Mouse (Mus musculus): ENCODE data around the gene Creb3l1. TPM values are rescaled to one million over a fixed set of nuclear protein-coding genes. Genes with fewer than 3 reads are reported as not detected.
A peak's percentile ranks its signal among the peaks of the same experiment; 100 is the strongest.

Gene Creb3l1
- polyA plus RNA-seq, 1 experiment from 2014 or later: 3.6 TPM

DNA sequence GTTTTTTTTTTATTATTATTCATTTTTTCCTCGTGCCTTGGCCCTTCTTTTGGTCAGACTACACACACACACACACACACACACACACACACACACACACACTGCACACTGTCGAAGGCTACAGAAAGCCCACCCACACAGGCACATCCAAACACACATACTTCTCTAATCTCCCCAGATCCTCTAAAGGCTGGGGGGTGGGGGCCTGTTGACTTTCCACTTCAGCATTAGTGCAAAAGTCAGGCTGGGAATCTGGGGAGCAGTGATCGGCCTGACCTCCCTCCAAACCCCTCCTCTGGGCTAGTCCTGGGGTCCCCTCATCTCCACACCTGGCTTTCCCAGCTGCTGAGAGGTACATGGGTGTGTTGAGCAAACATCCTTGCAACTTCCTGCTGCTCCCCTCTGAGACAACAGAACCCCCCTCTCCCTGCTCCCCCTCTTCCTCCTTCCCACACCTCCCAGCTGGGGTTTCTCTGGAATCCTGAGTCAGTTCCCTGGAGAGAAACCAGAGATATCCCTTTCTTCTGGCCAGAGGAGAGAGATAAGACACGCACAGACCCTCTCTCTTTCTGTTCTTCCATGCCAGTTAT, 3.5 kb downstream of the Creb3l1 start:
- ChIA-PET POLR2A (interaction anchor here (0.5 to 0.8 kb wide), 3 partner anchors 34 to 495 kb away, joined by 3 to 6 read pairs (median 3); no protein-coding TSS in a partner anchor), CTCF (no interaction called here)
- H3K27me3 ChIP-seq: no peaks in the 10 kb centered on the region
- no peak for TF ChIP-seq CTCF (IDR thresholded peaks at IDR 0.05)
- DNase-seq (ENCODE audit: low read depth, low spot score) (no peak), ATAC-seq (no peak)
- in situ Hi-C loops (cut with MboI; ENCODE audit: low pct_unique_long_range_greater_than_20kb): no loop called here

DNA sequence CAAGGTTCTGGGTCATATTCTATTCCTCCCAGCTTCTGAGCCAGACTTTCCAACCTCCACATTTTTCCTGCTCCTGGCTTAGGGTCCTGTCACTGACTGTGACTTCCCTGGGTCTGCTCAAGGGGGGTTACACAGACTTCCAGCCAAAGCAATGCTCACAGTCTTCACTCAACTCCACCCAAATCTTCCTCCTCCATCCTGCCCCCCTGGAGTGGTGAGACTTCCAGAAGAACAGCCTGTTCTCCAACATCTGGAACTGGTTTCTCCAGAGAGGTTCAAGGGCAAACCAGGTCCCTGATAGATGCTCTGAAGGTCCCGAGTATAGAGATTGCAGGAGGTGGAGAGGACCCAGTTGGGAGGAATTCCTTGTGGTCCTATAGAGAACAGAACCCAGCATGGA, 6.9 kb downstream of the Creb3l1 start:
- no peak for DNase-seq (ENCODE audit: low read depth, low spot score)
- ChIA-PET POLR2A (no interaction called here), CTCF (no interaction called here)
- H3K27me3 ChIP-seq: no peaks in the 10 kb centered on the region
- TF ChIP-seq CTCF (IDR thresholded peaks at IDR 0.05): no peak
- no peak for ATAC-seq
- in situ Hi-C loops (cut with MboI; ENCODE audit: low pct_unique_long_range_greater_than_20kb): no loop called here

DNA sequence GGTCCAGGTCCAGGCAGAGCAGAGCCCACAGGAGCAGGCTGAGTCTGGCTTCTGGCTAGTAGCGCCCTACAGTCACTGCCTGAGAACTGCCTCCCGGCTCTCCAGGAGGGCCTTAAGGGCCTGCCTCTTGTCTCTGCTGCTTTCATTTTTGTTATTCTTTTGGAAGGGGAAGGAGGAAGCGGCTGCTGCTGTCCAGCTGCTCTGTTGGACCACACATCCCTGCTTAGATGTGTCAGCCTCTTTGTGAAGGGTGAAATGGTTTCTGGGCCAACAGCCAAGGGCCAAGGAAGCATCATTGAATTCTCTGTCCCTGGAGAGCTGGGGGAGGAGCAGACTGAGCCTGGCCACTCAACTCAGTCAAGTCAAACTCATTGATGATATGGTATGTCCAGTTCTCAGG, 7.3 kb downstream of the Creb3l1 start:
- no peak for DNase-seq (ENCODE audit: low read depth, low spot score)
- POLR2A ChIA-PET: no interaction called here
- no peak for TF ChIP-seq CTCF (IDR thresholded peaks at IDR 0.05)
- in situ Hi-C loops (cut with MboI; ENCODE audit: low pct_unique_long_range_greater_than_20kb): no loop called here
- CTCF ChIA-PET: no interaction called here
- peak; percentile 67 for ATAC-seq
- H3K27me3 ChIP-seq: no peaks in the 10 kb centered on the region

DNA sequence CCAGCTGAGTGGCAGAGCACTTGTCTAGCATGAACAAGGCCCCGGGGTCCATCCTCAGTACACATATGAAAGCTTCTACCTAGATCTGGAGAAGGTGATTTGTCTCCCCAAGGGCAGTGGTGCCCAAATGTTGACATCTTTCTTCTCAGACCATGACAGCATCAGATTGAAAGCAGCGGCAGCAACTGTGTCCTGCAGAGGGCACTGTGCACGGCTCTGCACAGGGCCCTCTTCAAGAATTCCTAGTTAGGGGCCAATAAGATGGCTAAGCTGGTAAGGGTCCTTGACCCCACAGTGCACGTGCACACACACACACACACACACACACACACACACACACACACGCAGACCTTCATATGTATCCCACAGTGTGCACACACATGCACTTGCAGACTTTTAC, 9.4 kb downstream of the Creb3l1 start:
- POLR2A ChIA-PET: interaction anchor here (0.8 kb wide), 1 partner anchor 375 kb away, joined by 3 read pairs; no protein-coding TSS in a partner anchor
- DNase-seq (ENCODE audit: low read depth, low spot score): no peak
- H3K27me3 ChIP-seq: no peaks in the 10 kb centered on the region
- no peak for ATAC-seq
- in situ Hi-C loops (cut with MboI; ENCODE audit: low pct_unique_long_range_greater_than_20kb): no loop called here
- CTCF ChIA-PET: interaction anchor here (1.9 kb wide), 1 partner anchor 9 kb away, joined by 4 read pairs; no protein-coding TSS in a partner anchor
- no peak for TF ChIP-seq CTCF (IDR thresholded peaks at IDR 0.05)

DNA sequence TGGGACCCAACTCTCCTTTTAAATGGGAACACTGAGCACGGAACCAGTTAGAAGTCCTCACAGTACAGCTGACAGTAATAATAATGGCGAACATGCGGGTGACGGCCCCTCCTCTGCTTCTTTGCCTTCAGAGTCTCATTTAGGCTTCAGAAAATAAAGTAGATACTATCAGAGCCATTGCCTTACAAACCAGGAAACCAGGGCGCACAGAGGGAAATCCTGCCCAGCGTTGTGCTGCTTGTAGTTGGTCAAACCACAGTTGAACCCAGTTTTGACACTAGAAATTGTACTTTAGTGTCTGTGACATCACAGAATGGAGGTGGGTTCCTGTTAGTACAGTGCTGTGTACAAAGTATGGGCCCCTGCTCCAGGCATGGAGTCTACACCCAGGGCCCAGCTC, 10.1 kb downstream of the Creb3l1 start:
- TF ChIP-seq CTCF (IDR thresholded peaks at IDR 0.05): no peak
- in situ Hi-C loops (cut with MboI; ENCODE audit: low pct_unique_long_range_greater_than_20kb): no loop called here
- POLR2A ChIA-PET: interaction anchor here (0.8 kb wide), 1 partner anchor 376 kb away, joined by 3 read pairs; no protein-coding TSS in a partner anchor

DNA sequence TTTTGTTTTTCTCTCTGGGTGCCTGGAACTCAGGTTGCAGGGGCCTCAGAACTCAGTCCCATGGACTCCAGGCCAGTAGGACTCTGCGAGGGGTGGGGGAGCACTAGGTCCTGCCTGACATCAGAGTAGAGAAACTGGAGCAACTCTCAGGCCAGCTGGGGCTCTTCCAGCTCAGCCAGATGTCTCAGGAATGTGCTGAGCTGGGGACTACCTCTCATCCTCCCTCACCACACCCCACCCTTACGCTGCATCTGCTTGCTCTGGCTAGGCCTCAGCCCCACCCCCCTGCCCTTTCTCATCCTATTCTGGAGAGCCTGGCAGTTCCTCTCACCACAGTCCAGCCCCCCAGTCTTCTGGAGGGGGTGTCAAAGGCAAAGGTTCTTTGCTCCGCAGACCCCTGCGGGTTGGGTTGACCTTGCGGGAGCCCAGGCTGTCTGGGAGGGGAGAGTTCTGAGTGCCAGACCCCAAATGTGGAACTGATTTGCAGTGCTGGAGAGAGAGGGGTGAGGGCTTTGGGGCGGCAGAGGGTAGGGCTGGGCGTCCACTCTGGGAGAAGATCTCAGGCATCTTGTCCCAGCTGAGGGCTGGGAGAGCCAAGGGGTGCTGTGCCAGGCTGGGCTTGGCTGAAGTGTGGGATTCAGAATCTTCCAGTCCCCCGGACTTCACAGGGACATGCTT, 11.4 kb downstream of the Creb3l1 start:
- ChIA-PET CTCF (interaction anchor here (0.8 kb wide), 1 partner anchor 11 kb away, joined by 3 read pairs; the partner anchor contains the start of gene Creb3l1), POLR2A (no interaction called here)
- no peak for ATAC-seq
- no peak for TF ChIP-seq CTCF (IDR thresholded peaks at IDR 0.05)
- no peak for DNase-seq (ENCODE audit: low read depth, low spot score)
- no peaks in the 10 kb centered on the region for H3K27me3 ChIP-seq
- in situ Hi-C loops (cut with MboI; ENCODE audit: low pct_unique_long_range_greater_than_20kb): no loop called here

More for the DNA sequence above, 10.1 kb downstream of the Creb3l1 start:
- DNase-seq (ENCODE audit: low read depth, low spot score) (no peak), ATAC-seq (no peak)
- CTCF ChIA-PET: no interaction called here
- H3K27me3 ChIP-seq: no peaks in the 10 kb centered on the region

DNA sequence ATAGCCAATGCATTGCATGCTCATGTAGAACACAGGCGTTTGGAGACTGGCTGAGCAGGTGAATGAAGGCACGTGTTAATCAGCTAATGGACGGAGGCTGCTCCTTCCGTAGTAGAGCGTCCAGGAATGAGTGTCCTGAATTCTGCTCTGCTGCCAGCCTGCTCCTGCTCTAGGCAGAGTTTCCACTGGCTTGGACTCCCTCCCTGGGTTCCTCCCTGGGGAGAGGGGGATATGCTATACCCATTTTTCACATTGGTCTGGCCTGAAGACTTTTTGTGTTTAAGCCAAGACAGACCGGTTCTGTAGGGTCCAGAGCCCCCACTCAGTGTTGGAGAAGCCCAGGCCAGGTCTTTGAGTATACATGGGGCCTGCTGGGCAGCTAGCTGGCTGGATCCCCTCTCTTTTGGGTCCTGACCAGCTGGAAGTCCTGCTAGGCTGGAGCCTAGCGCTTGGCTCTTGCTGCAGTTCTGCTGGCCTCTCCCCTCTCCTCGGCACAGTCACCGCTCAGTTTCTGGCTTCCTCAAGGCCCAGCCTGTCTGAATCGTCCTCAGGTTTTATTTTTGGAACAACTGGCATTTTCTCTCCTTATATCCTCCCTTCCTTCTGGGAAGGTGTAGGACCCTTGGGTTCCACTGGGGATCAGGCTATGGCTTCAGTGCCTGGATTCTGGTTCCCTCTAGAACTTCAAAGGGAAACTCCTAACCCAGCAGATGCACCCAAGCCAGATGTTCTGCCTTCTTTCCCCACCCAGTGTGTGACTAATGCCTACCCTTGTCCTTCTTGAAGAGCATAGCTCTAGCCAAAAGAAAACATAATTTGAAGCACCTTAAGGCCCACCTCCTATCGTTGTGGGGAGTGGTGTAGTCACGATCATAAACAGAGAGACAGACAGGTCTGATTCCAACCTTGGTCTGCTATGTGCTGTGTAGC, 12.6 kb downstream of the Creb3l1 start:
- DNase-seq (ENCODE audit: low read depth, low spot score) (no peak), ATAC-seq (no peak)
- CTCF ChIA-PET: interaction anchor here (1.1 to 1.2 kb wide), 2 partner anchors 7 to 13 kb away, joined by 3 read pairs; no protein-coding TSS in a partner anchor
- in situ Hi-C loops (cut with MboI; ENCODE audit: low pct_unique_long_range_greater_than_20kb): no loop called here
- H3K27me3 ChIP-seq: no peaks in the 10 kb centered on the region
- POLR2A ChIA-PET: interaction anchor here (0.9 kb wide), 1 partner anchor 46 kb away, joined by 3 read pairs; no protein-coding TSS in a partner anchor
- TF ChIP-seq CTCF (IDR thresholded peaks at IDR 0.05): no peak

DNA sequence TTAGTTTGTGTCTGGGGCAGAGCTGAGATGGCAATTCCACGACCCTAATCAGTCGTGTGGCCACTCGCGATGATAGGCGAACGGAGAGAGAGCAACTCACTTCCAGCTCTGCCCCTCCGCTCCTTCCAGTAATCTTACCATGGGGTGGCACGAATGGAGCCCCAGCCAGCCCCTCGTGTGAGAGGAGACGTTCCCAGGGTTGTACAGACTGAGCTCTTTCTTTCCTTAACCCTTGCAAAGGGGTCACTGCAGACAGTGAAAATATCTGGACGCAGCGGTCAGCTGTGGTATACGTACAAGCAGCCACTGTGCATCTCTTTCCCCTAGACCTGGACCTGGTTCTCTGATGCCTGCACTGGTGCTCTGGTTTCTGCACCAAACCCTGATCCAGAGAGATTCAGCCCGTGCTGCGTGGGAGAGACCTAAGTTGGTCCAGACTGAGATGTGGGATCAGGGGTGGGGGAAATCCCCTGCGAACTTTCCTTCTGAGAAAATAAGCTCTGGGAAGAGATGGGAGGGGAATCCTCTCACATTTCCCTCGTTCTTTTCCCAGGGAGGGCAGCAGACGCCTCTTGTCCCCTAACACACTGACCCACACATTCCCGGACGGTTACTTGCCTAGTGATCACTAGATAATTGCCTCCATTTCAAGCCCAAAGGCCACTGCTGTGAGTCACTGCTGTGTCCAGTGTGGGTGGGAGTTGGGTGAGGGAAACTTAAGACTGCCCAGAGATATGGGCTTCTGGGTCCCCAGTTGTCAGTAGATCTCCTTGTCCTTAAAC, 15.5 kb downstream of the Creb3l1 start:
- no peak for TF ChIP-seq CTCF (IDR thresholded peaks at IDR 0.05)
- in situ Hi-C loops (cut with MboI; ENCODE audit: low pct_unique_long_range_greater_than_20kb): loop anchor here (5.0 kb wide), 1 partner anchor 48 kb away; no protein-coding TSS in a partner anchor
- no peak for DNase-seq (ENCODE audit: low read depth, low spot score)
- POLR2A ChIA-PET: interaction anchor here (0.6 to 2.0 kb wide), 5 partner anchors 15 to 709 kb away, joined by 3 to 6 read pairs (median 6); no protein-coding TSS in a partner anchor
- CTCF ChIA-PET: interaction anchor here (1.8 to 7.5 kb wide), 2 partner anchors 15 to 48 kb away, joined by 5 to 41 read pairs; no protein-coding TSS in a partner anchor
- H3K27me3 ChIP-seq: no peaks in the 10 kb centered on the region
- peak; percentile 20 for ATAC-seq

DNA sequence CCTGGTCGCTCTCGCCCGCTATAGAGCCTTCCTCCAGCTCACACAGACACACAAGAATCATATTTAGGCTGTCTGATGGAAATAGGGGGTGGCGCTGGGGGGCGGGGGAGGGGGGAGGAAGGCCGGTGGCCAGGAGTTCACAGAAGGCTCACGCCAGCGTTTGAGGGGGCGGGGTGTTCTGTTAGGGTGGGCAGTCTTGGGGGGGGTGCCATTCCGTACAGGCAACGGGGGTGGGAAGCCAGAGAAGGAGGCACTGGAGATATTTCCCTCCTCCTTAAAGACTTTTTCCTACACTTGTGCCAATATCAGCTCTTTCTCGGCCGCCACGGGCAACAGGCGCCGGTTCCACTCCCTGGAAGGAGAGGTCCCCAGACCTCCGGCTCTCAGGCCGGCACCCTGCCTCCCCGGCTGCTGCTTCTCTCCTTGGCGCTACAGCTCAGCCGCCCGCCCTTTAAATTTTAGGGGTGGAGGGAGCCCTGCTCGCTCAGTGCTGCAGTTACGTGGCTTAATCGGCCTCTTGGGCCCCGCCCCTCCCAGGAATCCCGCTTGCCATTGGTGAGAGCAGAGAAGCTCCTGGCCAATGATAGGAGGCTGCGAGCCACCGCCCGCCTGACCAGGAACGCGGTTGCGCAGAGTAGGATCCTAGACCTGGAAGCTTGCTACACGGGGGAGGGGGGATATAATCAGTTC, 16.2 kb downstream of the Creb3l1 start:
- peak; percentile 83 for ATAC-seq
- in situ Hi-C loops (cut with MboI; ENCODE audit: low pct_unique_long_range_greater_than_20kb): loop anchor here (5.0 kb wide), 1 partner anchor 49 kb away; no protein-coding TSS in a partner anchor
- TF ChIP-seq CTCF (IDR thresholded peaks at IDR 0.05): no peak
- peak; percentile 75 for DNase-seq (ENCODE audit: low read depth, low spot score)
- no peaks in the 10 kb centered on the region for H3K27me3 ChIP-seq
- CTCF ChIA-PET: interaction anchor here (1.3 to 7.5 kb wide), 4 partner anchors 11 to 53 kb away, joined by 3 to 41 read pairs (median 6); no protein-coding TSS in a partner anchor
- POLR2A ChIA-PET: interaction anchor here (0.6 to 2.0 kb wide), 4 partner anchors 15 to 708 kb away, joined by 3 to 6 read pairs (median 4); no protein-coding TSS in a partner anchor
